Mouse (Mus musculus): ENCODE measurements around the gene Tmem164.

The Tmem164 gene

DNA sequence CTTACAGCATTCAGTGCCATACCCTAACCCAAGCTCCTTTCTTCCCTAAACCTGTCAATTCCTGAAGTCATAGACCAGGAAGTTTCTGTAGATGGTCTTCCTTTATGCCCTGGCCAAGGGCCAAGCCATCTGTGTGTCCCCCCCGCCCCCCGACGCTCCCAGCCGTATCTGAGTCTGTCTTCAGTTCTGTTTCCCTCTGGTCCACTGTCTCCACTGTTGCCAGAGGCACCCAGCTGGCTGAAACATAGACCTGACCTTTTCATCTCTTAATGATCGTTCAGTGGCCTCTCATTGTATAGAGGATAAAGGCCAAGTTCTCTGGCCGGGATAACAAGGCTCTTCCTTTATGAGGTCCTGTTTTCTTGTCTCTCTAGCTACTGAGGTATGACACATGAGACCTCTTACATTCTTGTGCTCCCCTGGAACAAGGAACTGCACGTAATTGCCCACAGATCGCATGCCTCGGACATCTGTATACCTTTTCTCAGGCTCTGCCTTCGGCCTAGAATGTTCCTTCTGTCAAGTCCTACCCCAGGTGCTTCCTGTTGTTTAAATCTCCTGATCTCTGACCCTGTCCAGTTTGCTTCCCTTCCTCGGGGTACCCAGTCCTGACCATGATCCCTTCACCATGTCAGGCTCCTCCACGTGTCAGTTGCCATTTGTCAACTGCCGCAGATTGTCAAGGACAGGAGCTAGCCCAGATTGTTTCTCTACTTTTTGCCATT lies 147.1 kb downstream of the Tmem164 start:
- DNase-seq (ENCODE audit: extremely low spot score), result no peak

DNA sequence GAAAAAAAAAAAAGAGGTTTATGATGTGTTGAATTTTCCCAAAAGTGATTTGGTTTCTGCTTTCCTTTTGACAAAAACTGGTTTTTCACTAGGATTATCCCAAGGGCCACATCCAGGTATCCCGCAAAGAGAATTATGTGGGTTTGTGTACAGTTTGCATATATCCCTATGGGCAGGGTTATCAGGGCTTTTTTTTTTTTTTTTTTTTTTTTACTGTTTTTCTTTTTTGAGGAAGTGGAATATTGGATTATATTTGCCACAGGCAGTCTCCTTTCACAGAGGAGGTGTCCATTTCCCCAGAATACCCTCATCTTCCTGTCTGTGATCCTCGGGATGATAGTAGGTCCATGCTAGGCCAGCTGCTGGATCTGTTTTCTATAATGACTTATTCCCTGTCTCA lies 148.1 kb downstream of the Tmem164 start:
- DNase-seq (ENCODE audit: extremely low spot score), result no peak

DNA sequence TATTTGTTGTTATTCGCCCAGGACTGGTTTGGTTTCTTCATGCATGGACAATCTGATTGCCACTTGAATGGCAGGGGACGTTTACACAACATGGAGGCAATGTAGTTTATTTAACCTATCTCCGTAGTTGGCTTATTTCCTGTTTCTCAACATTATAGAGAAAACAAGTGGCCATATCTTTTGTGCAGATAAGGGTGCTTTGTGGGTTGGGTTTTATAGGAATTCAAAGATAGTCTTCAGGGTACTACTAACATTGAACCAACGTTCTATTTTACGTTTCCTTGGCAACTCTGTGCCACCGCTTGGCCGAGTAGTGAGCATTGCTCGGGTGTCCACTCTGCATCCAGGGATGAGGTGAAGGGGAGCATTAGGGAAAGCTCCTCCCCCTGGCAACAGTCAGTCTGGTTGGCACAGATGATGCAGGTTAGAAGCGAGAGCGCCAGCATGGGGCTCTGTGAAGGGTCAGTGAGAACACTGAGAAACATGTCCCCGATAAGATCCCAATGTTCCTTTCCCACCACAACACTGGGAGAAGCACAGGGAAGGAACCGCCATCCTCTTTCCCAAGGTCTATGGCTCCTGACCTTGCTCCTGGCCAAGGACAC lies 148.8 kb downstream of the Tmem164 start:
- DNase-seq (ENCODE audit: extremely low spot score), result no peak

DNA sequence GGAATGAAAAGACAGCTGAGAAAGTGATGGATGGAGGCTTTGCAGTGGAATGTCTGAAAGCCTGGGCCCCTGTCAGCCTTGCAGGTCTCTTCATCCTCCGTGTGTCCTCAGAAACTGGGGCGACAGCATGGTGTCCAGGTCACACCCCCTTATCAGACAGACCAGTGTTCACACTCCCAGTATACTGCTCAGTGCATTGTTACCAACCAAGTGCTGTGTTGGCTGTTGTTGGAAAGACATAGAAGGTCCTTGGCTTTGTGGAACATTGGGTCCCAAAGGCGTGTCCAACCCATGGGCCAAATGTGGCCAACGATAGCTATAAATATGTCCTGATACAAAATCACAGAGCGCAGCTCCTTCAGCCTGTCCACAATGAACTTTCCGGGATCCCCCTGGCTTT lies 149.4 kb downstream of the Tmem164 start:
- DNase-seq (ENCODE audit: extremely low spot score), result no peak

DNA sequence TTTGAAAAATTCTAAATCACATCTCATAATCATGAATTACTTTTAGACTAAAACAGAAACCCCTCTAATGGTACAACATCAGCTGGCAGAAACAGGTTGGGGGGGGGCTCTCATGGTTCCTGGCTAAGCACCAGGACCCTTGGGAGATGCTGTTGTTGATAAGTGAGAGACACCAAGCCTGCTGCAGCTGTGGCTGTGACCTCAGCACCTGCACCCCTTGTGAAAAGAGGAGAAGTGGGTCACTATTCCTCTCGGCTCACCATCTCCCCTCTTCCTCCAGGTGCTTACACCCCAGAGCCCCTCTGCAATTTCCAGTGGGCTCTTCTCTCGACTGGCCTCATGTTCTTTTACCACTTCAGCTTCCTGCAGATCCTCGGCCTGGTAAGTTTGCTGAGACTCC lies 151.0 kb downstream of the Tmem164 start:
- DNase-seq (ENCODE audit: extremely low spot score), result no peak

DNA sequence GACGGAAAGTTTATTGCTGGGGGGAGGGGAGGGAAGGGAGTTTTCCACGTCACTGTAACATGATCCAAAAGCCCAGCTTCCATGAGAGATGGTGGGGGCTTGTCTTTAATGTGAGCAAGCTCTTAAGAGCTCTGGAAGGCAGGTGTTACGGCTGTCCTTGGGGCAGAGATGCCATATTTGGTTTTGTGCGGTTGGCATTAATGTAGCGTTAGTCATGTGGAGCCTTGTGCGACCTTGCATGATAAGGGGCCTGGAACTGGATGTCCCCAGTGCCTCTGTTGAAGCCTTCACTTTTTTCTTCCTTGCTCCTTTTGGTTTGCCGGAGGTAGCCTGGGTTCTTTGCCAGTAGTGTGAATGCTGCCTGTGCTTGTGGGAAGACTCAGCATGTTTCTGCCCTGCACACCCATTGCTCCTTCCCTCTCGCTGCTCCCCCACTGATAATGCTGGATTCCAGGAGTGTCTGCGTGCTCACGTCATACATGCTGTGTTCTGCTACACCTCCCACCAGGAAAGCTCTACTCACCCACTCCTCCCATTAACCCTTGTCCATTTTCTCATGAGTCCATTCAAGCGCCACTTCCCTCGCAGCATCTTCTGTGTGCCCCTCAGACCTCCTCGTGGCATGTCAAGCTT lies 152.1 kb downstream of the Tmem164 start:
- DNase-seq (ENCODE audit: extremely low spot score), result no peak

DNA sequence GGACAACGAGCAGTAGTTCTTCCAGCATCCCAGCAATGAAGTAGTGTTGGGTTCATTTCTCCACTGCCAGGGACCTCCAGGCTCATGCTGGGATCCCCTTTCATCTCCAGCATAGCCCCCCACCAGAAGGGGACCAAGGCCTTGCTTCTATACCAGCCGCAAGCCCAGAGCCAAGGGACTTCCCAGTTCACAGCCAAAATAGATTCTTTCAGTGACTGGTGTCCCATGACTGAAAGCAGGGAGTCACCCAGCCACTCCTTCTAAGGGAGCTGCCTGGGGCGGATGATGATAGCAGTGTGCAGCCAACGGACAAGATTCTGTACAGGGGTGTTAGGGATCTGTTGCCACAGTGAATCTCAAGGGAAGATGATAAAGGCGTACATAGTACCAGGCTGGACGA lies 153.6 kb downstream of the Tmem164 start:
- no peak for DNase-seq (ENCODE audit: extremely low spot score)

DNA sequence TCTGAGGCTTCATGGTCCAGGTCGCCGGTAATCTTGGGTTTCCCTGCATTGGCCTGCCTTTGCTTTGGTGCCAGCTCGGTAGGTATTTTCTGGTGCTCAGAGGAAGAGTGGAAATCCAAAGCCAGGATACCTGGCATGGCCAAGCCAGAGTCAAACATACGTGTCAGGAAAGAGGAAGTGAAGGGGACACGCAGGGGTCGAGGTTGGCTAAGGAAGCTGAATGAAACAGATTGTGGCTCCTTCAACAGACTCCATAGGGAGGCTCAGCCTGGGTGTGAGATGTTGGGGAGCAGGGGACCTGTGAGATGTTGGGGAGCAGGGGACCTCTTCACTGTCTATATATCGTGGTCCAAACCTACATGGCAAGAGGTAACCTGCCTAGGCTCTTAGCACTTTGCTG lies 155.2 kb downstream of the Tmem164 start:
- DNase-seq (ENCODE audit: extremely low spot score), result no peak

DNA sequence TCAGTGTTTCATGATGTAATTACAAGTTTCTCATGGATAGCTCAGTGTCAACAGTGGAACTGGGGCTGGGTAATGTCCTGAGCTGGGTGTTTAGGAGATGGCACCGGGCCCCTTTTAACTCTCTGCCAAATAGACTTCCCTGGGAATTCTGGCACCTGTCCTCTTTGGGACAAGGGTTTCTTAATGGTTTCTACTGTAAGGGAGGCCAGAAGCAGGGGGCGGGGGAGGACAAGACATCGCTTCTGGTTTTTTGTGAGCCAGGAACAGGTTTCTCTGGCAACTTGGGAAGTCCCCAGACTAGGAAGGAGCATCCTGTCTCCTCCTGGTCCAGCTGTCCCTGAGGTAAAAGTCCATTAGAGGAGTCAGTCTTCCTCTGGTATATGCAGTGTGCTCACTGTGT lies 156.1 kb downstream of the Tmem164 start:
- no peak for DNase-seq (ENCODE audit: extremely low spot score)

DNA sequence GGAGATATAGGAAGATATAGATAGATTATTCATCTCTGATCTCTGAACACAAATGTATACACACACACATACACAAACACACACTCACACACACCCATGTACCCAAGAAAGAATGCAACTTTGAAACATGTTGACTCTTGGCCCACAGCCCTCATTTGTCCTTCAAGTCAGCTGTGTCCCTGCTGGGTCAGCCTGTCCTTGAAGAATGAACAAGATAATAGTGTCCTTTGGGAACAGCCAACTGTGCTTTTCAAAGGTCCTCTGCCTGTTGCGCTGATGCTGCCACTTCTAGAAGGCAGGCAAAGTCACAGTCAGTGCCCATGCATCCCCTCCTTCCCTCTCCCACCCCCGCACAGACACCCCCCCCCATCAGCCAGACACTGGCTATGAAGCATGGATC lies 157.6 kb downstream of the Tmem164 start:
- no peak for DNase-seq (ENCODE audit: extremely low spot score)

DNA sequence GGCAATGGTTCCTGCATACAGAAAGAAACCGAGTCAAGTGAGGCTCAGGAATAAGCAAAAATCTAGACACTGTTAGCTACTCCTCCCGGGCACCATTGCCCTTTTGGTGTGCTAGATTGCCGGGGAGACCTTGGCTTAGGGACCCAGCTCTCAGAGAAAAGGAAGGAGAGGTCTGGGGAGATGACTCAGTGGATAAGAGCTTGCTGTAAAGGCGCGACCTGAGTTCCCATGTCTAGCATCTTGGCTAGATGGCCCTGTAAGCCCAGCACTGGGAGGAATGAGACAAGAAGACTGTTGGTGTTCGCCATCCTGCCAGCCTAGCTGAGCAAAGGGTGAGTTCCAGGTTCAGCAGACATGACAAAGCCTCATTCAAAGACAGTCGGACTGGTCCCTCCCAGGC lies 158.2 kb downstream of the Tmem164 start:
- no peak for DNase-seq (ENCODE audit: extremely low spot score)

DNA sequence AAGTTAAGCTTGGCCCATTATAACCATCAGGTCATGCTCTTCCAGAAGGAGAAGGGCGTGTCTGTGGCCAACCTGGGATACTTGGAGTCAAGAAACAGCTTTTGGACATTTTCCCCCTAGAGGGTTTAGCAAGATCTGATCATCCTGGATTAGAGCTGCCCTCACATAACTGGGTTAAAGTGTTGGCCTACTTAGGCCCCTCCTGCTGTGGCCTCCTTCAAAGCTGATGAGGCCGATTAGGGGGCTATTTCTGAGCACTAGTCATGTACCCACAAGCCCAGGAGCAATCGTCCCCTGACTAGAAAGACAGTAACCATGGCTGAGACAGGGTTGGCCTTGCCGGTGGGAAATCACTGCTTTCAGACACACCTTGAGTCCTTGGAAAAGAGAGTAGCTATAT lies 160.7 kb downstream of the Tmem164 start:
- DNase-seq (ENCODE audit: extremely low spot score), result no peak

DNA sequence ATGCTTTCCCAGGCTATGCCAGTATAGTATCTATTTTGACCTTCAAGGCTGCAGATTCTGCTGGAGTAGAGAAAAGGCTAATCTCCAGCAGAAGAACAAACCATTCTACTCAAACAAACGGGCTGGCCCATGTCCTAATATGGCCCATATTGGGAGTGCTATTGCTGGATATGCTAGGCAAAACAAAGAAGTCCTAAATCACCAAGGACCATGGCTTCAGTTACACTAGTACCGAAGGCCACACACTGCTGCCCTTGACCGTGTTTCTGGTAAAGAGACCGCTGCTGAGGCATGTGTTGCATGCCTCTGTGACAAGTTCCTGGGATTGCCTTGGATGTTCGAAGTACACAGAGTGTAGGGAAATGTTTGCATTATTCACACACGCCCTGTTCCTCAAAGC lies 165.1 kb downstream of the Tmem164 start:
- DNase-seq (ENCODE audit: extremely low spot score), result no peak

DNA sequence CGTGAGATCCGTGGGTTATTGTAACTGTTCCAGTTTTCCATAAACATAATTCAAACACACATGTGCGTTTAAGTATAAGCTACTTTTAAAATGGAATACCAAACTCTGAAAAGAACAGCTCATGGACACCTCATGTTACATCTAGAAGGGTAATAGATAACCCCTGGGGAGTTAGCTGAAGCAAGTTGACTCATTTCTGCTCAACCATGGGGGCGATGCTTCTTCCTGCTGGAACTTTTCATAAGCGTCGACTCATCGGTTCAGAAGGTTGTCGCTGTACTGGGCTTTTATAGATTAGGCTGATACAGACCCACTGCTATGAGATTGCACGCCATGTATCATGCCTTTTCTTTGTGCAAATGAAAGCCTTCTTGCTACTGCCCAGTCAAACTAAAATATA lies 166.8 kb downstream of the Tmem164 start:
- no peak for DNase-seq (ENCODE audit: extremely low spot score)

DNA sequence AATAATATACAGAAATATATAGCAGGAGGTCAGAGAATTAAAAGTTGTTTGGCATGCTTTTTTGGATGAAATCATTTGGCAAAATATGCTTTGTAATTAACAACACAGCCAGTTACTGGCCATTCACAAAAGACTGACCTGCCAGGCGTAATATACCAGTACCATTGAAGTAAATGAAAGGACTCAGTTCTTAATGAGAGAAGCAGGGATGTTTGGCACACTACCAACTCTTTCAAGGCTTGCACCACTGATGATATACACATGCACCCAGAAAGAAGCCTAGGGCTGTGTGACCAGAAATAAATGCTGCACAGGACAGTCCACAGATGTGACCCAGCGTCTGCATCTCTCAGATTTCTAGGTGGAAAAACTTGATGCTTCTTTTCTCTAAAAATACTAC lies 188.6 kb downstream of the Tmem164 start:
- no peak for DNase-seq (ENCODE audit: extremely low spot score)

DNA sequence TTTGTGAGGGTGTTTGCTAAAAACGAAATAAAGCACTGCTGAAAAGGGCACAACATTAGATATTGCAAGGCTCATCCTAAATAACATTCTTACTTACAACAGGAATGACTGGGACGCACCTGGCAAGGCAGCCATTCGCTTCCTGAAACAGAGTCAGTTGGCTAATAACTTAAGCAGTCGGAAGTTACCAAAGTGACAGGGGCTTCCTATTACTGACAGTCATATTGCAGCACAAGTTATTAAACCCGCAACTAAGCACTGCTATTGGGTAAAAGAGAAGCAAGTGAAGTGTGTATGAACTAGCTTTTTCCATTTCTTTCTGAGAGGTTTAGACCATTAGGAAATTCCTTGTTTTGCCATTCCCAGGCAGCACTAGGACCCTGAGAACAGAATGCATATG lies 201.0 kb downstream of the Tmem164 start:
- no peak for DNase-seq (ENCODE audit: extremely low spot score)

DNA sequence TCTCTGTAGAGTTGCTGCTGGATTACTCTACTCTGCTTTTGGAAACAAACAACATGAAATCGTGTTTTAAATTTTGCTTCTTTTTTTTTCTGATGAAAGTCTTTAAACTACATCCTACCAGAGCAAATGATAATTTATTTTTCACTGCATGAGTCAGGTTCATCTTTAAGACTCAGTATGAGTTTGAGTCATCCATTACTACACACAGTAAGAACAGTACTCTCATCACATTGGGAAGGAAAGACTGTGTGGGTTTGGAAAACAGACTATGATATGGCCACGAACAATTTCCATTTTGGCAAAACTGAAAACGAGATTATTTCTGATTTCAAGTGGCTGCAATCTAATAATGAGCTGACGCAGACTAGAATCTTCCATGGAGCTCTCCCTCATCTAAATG lies 202.4 kb downstream of the Tmem164 start:
- no peak for DNase-seq (ENCODE audit: extremely low spot score)

DNA sequence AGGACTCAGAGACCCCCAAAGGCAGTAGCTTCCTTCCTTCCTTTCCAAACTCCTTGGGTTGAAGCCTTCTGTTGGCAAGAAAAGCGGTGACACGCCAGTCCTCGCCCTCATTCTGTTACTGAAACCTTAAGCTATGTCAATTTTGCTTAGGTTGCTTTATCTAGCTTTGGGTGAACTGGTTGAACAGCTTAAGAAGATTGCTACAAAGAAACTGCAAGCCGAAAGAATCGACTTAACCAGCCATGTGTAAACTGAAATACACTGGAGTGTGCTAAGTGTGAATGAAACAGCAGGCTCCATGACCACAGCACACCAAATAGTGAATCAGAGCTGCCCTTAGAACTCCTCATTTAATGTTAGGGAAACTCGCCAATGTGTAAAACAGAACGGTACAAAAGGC lies 204.8 kb downstream of the Tmem164 start:
- no peak for DNase-seq (ENCODE audit: extremely low spot score)
